Mouse (Mus musculus) forebrain, embryonic 10.5 days (tissue): ENCODE results near the gene Plekha6. TPM values are rescaled to one million over a fixed set of nuclear protein-coding genes. Genes with fewer than 3 reads are reported as not detected.

Experiments used
- polyA plus RNA-seq: library from polyadenylated mRNA; unstranded; fragments of >200 nt; fragmentation: Nextera tagmentation; extraction: Ambion mirVana; gene quantifications from 2 replicates; pipeline ENCODE4 v1.2.1, GENCODE M21; 2016

Plekha6 gene
- polyA plus RNA-seq, 1 experiment from 2014 or later: 9.9 TPM

Other genes starting within 250 kb of the Plekha6 start
- 38.5 and 38.8 TPM in 2 replicates for gene Mdm4, start 133.6 kb upstream of the Plekha6 start, polyA plus RNA-seq
- gene Pik3c2b, start 118.5 kb upstream of the Plekha6 start, polyA plus RNA-seq: 13.6 and 13.7 TPM in 2 replicates
- 59.1 and 59.3 TPM in 2 replicates for gene Ppp1r15b, start 33.1 kb upstream of the Plekha6 start, polyA plus RNA-seq
- not detected in 2 replicates for gene Golt1a, start 145.6 kb downstream of the Plekha6 start, polyA plus RNA-seq
- not detected in 2 replicates for gene Kiss1, start 157.7 kb downstream of the Plekha6 start, polyA plus RNA-seq
- gene Ren1, start 186.3 kb downstream of the Plekha6 start, polyA plus RNA-seq: not detected in 2 replicates
- gene Etnk2, start 199.4 kb downstream of the Plekha6 start, polyA plus RNA-seq: 1.7 and 2.3 TPM in 2 replicates